Mouse (Mus musculus) fibroblast of lung, adult 2 months (primary cell): ENCODE data around the gene Tff3.

Experiments used
- DNase-seq: peaks from one replicate; pipeline ENCODE4 v3.0.0-alpha.2; 2011; ENCODE audit warnings: low read depth

The Tff3 gene

GRCm38 (mm10) chr17:31121975-31122374 is 7.5 kb downstream of the Tff3 start:
- DNase-seq: no peak

- DNase-seq: no peak
Measured at GRCm38 (mm10) chr17:31119429-31119828, 10.0 kb downstream of the Tff3 start.

DNA sequence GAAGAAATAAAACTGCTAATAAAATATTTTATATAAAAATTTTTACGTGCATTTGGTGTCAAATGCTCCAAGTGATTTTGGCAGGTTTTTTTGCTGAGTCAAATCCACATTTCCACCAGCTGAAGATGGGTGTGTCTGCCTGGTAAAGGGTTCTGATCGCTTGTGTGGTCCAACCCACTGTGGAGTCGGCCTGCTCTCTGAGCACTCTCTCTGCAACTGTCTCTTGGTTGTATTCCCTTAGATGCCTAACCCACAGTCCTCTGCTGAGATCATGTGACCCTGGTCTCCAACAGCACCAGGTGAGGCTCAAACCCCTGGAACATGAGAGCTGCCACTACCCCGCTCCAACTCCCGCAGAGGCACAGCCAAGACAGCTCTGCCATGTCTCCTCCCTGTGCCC is 11.5 kb downstream of the Tff3 start:
- no peak for DNase-seq

GRCm38 (mm10) chr17:31116063-31116462 is 13.4 kb downstream of the Tff3 start:
- DNase-seq: no peak

DNA sequence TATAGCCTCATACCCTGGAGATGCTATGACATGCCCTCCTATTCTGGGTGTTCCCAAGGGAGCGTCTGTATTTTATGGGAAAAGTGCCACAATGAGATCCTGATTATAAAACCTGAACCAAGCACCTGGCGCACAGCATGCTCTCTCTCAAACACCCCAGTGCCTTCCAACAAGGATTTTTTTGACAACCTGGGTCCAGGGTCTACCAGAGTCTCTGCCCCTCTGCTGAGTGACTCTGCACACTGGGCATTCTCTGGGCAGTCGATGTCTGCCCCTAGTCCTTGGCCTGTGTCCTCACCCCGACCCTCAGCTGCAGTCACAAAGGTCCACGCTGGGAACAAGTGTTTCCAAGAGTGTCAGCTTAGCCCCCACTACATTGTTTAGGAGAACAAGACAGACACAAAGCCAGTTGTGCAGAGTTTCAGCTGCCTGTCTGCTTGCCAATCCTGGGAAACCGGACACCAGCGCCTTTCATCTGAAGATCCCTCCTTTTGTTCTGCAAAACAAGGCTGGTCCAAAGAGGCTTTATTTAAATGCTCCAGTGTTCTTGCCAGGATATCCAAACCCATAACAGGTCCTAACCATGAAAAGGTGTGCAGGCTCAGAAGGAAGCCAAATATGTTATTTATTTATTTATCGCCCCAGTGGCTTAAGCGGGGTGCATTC is 16.1 kb downstream of the Tff3 start:
- no peak for DNase-seq

DNA sequence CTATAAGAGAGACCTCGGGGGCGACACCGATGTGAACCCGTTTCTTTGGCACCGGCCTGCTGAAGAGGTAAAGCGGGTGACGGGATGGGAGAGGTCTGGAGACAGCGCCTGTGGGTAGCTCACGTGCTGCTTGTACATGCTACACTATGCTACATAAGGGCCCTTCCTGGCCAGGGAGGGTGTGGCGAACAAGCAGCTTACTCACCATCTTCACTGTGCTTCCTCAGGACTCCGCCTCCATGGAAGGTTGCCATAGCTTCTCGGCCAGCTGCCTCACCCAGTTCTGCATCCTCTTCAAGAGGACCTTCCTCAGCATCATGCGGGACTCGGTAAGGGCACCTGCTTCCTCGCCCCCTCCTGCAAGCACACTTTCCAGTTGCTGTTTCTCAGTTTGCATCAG is 21.1 kb downstream of the Tff3 start:
- DNase-seq: no peak

- no peak for DNase-seq
Measured at GRCm38 (mm10) chr17:31103823-31104222, 25.6 kb downstream of the Tff3 start.

GRCm38 (mm10) chr17:31103007-31103570 is 26.4 kb downstream of the Tff3 start:
- DNase-seq: no peak

DNA sequence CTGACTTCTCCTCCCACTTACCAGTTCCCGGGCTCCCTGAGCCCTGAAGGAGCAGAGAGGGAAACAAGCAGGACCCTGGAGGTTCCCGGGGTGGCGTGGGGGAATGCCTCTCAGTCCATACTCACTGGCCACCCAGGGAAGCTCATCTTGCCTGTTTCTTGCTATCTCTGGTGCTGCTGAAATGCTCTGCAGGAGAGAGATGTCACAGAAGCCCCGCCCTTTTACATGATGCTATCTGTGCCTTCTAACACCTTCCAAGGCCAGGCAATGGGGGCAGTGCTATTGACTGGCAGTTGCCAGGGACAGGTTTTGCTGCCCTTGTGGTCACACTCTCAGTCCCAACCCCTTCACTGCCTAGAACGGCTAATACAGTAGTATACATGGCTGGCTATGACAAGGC is 30.7 kb downstream of the Tff3 start:
- DNase-seq: no peak

DNA sequence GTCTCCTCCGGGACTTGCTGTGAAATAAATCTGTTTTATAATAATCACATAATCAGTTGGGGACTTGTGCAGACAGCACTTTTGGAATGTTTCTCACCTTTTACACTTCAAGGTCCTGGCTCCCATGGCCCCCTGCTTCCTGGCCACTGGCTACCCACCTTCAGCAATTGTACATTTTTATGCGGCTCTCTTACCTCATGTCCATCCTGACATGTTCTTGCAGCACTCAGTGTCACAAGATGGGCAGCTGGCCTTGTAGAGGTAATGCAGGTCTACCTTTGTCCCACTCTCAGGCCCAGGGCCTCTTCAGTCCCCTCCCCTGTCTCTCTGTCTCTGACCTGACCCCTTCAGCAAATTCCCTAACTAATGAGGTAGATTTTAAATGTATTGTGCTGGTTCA is 32.6 kb downstream of the Tff3 start:
- DNase-seq: no peak

GRCm38 (mm10) chr17:31095570-31095969 is 33.9 kb downstream of the Tff3 start:
- DNase-seq: no peak

- DNase-seq: no peak
Measured at GRCm38 (mm10) chr17:31094781-31095180, 34.7 kb downstream of the Tff3 start.

DNA sequence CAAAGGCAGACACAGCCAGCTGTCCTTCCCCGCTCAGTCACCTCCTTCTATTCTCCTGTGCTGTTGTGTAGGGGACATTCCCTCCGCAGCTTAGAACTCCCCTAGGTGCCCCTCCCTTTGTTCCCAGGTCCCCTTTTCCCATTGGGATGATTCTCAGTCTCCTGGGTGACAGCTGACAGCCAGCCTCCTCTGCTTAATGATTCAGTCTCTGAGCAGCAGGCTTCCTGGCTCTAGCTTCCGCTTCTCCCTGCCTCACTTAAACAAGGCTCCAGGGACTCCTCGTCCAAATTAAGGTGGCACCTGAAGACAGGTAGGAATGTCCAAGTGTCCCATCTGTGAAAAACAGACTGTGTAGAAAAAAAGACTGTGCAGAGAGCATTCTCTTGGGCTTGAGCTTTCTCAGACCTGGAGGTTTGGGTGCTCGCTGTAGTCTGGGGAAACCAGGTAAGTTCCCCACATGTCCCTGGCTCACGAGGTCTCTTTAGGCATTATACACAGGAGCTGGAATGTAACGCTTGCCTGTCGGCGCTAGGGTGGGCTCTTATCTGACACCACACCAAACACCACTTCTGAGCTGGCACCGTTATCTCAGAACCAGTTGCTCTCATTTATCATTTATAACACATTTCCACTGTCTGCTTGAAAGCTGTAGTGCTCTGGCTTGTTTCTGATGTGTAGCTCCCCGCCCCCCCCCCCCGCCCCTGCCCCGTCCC is 38.3 kb downstream of the Tff3 start:
- DNase-seq: no peak

GRCm38 (mm10) chr17:31089848-31090247 is 39.6 kb downstream of the Tff3 start:
- DNase-seq: no peak

GRCm38 (mm10) chr17:31088711-31089110 is 40.7 kb downstream of the Tff3 start:
- DNase-seq: no peak

DNA sequence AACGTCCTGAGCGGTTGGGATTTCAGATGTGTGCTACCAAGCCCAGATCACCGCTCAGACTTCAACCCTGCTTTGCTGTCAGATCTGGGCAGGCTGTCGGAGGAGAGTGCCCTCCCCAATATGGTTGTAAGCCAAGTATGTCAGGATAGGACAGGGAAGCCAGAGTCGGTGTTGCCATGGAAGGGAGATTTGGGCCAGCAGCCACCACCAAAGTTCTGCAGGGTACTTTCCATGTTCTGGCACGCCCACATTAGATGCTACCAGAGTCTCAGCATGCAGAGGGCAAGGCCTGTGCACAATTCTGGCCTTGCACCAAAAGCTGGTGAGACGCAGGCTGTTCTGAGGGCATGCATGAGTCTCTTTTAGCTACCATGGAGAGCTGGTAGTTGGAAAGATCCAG is 43.2 kb downstream of the Tff3 start:
- DNase-seq: no peak

- no peak for DNase-seq
Measured at GRCm38 (mm10) chr17:31085519-31085918, 43.9 kb downstream of the Tff3 start.

DNA sequence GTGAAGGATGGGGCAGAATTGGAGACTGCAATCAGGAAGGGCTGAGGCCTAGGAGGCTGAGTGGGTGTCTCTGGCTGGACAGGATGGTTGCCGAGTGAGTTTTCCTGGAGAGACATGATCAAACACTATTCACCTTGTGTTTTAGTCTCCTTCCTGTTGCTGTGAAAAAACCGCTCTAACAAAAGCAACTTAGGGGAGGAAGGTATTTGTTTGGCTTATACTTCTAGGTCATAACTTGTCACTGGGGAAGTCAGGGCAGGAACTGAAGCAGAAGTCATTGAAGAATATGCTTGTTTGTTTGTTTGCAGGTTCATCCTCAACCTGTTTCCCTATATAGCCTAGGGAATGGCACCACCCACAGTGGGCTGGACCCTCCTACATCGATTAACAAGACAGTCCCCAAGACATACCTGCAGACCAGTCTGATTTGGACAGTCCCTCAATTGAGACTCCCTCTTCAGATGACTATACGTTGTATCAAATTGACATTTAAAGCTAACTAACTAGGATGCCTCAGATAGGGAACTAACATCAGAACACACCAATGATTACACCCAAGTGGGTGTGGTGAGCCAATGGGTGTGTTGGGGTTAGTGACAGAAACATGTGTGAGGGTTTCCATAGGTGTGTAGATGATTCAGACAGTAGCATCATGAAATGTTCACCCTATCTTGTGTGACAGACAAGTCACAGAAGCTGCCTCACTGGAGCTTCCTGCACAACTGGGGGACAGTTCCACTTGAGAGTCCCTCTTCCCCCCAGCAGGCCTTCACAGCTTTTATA is 47.0 kb downstream of the Tff3 start:
- no peak for DNase-seq

GRCm38 (mm10) chr17:31079078-31079840 is 50.2 kb downstream of the Tff3 start:
- DNase-seq: no peak

GRCm38 (mm10) chr17:31078581-31078980 is 50.9 kb downstream of the Tff3 start:
- no peak for DNase-seq

GRCm38 (mm10) chr17:31077561-31077960 is 51.9 kb downstream of the Tff3 start:
- no peak for DNase-seq

- DNase-seq: no peak
Measured at GRCm38 (mm10) chr17:31075471-31075870, 54.0 kb downstream of the Tff3 start.
